Mouse (Mus musculus): ENCODE data around the gene Dppa3. TPM values are rescaled to one million over a fixed set of nuclear protein-coding genes. Genes with fewer than 3 reads are reported as not detected.

Gene Dppa3
- polyA plus RNA-seq, 1 experiment from 2014 or later: not detected

DNA sequence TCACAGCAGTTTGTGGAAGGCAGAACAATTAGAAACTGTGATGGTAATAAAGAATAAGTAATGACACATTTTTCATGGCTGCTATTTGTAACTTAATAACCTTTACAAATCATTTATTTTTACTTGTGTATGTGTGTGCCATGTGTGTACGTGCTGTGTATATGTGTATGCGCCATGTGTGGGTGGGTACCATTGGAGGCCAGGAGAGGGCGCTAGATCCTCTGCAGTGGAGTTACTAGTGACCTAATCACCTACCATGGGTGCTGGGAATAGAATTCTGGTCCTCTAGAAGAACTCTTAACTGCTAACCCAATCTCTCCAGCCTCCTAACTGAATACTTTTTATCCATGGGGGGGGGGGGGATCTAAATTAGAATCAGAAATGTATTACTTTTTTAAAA is 23.7 kb downstream of the Dppa3 start:
- Histone ChIP-seq H3K9ac (ENCODE audit: low read depth, low read length) (no peak overlapping the region), H3K4me3 (replicated peaks; ENCODE audit: low read depth, low read length) (no peak overlapping the region), H3K27ac (no peak overlapping the region), H3K27me3 (ENCODE audit: insufficient read depth, low read length) (no peaks in the 10 kb centered on the region), H3K4me1 (replicated peaks; ENCODE audit: insufficient read depth, low read length) (no peaks in the 10 kb centered on the region), H3K9me3 (replicated peaks; ENCODE audit: low read length) (no peaks in the 10 kb centered on the region), H3K4me2 (ENCODE audit: low read length) (no peak overlapping the region), H3K36me3 (ENCODE audit: insufficient read depth, low read length) (no peaks in the 10 kb centered on the region)
- TF ChIP-seq CTCF (IDR thresholded peaks at IDR 0.05; ENCODE audit: low read depth): no peak
- ATAC-seq (replicated peaks; ENCODE audit: low FRiP score, low read depth) (no peak), DNase-seq (ENCODE audit: low spot score) (no peak)
- WGBS: 73% methylated on average over 3 of the region's 3 CpGs

DNA sequence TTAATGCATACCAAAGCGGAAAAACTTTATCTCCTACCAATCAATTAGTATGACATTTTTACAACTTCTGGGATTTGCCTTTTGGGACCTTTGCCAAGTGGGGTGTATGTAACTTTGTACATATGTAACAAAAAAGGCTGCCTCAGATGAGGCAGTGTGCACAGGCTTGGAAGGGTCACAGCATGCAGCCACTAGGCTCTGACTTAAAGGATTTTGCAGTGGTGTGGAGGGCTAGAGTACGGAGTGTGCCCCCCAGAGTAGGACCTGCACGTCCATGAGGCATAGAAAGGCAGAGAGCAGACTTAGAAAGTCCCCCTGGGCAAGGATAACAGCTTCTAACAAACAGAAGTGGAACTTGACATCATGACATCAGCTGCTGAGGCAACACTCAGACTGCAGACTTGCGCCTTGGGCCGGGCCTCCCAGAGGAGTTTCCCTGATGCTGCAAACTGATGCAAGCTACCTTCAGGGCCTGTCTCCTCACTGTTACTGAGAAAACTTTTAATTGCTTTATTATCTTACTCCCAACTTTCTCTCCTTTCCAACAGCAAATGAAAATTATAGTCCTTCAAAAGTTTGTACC is 24.3 kb downstream of the Dppa3 start:
- Histone ChIP-seq H3K4me1 (replicated peaks; ENCODE audit: insufficient read depth, low read length) (no peaks in the 10 kb centered on the region), H3K4me2 (ENCODE audit: low read length) (no peak overlapping the region), H3K27ac (no peak overlapping the region), H3K4me3 (replicated peaks; ENCODE audit: low read depth, low read length) (no peak overlapping the region), H3K36me3 (ENCODE audit: insufficient read depth, low read length) (no peaks in the 10 kb centered on the region), H3K9me3 (replicated peaks; ENCODE audit: low read length) (no peaks in the 10 kb centered on the region), H3K27me3 (ENCODE audit: insufficient read depth, low read length) (no peaks in the 10 kb centered on the region), H3K9ac (ENCODE audit: low read depth, low read length) (no peak overlapping the region)
- no peak for TF ChIP-seq CTCF (IDR thresholded peaks at IDR 0.05; ENCODE audit: low read depth)
- ATAC-seq (replicated peaks; ENCODE audit: low FRiP score, low read depth): no peak
- no peak for DNase-seq (ENCODE audit: low spot score)
- WGBS: 56% methylated on average over 5 of the region's 5 CpGs

DNA sequence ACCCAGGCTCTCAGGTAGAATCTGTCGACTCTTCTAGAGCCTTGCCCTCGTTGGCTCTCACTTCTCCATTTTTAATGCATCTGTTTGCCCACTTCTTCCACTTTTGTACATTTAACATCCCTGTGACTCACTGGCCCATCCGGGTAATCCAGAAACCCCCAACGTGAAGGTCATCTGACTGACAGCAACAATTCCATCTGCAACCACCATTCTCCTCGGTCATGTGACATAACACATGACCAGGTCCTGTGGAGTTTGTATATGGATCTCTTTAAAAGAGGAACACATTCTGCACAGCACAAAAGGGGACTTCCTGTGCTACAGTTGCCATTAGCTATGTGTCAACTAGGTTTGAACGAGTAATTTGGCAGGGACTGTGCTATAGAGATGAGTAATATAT is 28.1 kb downstream of the Dppa3 start:
- H3K9me3 ChIP-seq (replicated peaks; ENCODE audit: low read length): no peaks in the 10 kb centered on the region
- no peak overlapping the region for H3K27ac ChIP-seq
- no peaks in the 10 kb centered on the region for H3K36me3 ChIP-seq (ENCODE audit: insufficient read depth, low read length)
- H3K27me3 ChIP-seq (ENCODE audit: insufficient read depth, low read length): no peaks in the 10 kb centered on the region
- TF ChIP-seq CTCF (IDR thresholded peaks at IDR 0.05; ENCODE audit: low read depth): no peak
- WGBS: 80% methylated on average over 6 of the region's 6 CpGs
- H3K9ac ChIP-seq (ENCODE audit: low read depth, low read length): no peak overlapping the region
- no peak overlapping the region for H3K4me2 ChIP-seq (ENCODE audit: low read length)
- H3K4me1 ChIP-seq (replicated peaks; ENCODE audit: insufficient read depth, low read length): no peaks in the 10 kb centered on the region
- ATAC-seq (replicated peaks; ENCODE audit: low FRiP score, low read depth) (no peak), DNase-seq (ENCODE audit: low spot score) (no peak)
- H3K4me3 ChIP-seq (replicated peaks; ENCODE audit: low read depth, low read length): no peak overlapping the region

DNA sequence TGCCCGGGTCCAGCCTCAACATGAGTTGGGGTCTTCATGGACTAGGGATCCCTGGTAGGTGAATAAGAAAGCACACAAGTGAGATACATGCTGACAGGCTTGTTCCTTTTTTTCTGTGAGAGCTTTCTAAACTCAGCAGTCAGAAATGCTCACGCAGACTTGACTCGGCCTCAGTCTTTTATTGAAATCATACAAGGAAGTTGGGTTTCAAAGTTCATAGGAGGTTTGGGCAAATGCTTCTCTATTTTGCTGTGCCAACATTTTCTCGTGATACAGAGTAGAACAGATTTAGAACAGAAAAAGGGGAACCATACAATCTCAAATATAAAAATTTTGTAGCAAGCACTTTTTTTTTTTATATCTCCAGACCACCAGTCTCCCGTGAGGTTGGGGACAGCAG is 31.4 kb downstream of the Dppa3 start:
- no peak overlapping the region for H3K9ac ChIP-seq (ENCODE audit: low read depth, low read length)
- no peak overlapping the region for H3K4me3 ChIP-seq (replicated peaks; ENCODE audit: low read depth, low read length)
- WGBS: 79% methylated on average over 5 of the region's 5 CpGs
- DNase-seq (ENCODE audit: low spot score) (no peak), ATAC-seq (replicated peaks; ENCODE audit: low FRiP score, low read depth) (no peak)
- no peak overlapping the region for H3K4me2 ChIP-seq (ENCODE audit: low read length)
- no peak for TF ChIP-seq CTCF (IDR thresholded peaks at IDR 0.05; ENCODE audit: low read depth)
- no peaks in the 10 kb centered on the region for H3K9me3 ChIP-seq (replicated peaks; ENCODE audit: low read length)
- 0 out of 2 replicates have a peak, but pooled peaks cover 3% of the 10 kb centered on the region for H3K27me3 ChIP-seq (ENCODE audit: insufficient read depth, low read length)
- no peak overlapping the region for H3K27ac ChIP-seq
- no peaks in the 10 kb centered on the region for H3K36me3 ChIP-seq (ENCODE audit: insufficient read depth, low read length)
- no peaks in the 10 kb centered on the region for H3K4me1 ChIP-seq (replicated peaks; ENCODE audit: insufficient read depth, low read length)

DNA sequence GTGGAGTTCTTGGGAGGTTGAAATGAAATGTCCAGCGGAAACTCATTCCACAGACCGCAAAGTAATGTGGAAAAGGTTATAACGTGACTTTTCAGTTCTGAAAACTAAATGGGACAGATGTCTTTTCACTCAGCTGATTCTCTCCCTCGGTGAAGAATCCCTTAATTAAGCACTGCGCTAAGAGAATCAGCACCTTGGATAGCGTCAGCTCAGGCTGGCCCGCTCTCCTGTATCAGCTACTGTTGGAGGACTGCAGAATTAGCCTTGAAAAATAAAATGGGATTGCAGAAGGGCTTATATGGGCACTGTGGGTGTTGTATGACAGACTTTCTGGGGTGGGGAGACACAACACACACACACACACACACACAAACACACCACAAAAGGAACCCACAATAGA is 33.4 kb downstream of the Dppa3 start:
- TF ChIP-seq CTCF (IDR thresholded peaks at IDR 0.05; ENCODE audit: low read depth): no peak
- H3K4me1 ChIP-seq (replicated peaks; ENCODE audit: insufficient read depth, low read length): no peaks in the 10 kb centered on the region
- no peak overlapping the region for H3K9ac ChIP-seq (ENCODE audit: low read depth, low read length)
- H3K27me3 ChIP-seq (ENCODE audit: insufficient read depth, low read length): 0 out of 2 replicates have a peak, but pooled peaks cover 3% of the 10 kb centered on the region
- H3K9me3 ChIP-seq (replicated peaks; ENCODE audit: low read length): no peaks in the 10 kb centered on the region
- WGBS: 12% methylated on average over 7 of the region's 7 CpGs
- H3K36me3 ChIP-seq (ENCODE audit: insufficient read depth, low read length): no peaks in the 10 kb centered on the region
- no peak overlapping the region for H3K27ac ChIP-seq
- H3K4me3 ChIP-seq (replicated peaks; ENCODE audit: low read depth, low read length): no peak overlapping the region
- H3K4me2 ChIP-seq (ENCODE audit: low read length): no peak overlapping the region
- ATAC-seq (replicated peaks; ENCODE audit: low FRiP score, low read depth) (no peak), DNase-seq (ENCODE audit: low spot score) (peak; percentile 81)

DNA sequence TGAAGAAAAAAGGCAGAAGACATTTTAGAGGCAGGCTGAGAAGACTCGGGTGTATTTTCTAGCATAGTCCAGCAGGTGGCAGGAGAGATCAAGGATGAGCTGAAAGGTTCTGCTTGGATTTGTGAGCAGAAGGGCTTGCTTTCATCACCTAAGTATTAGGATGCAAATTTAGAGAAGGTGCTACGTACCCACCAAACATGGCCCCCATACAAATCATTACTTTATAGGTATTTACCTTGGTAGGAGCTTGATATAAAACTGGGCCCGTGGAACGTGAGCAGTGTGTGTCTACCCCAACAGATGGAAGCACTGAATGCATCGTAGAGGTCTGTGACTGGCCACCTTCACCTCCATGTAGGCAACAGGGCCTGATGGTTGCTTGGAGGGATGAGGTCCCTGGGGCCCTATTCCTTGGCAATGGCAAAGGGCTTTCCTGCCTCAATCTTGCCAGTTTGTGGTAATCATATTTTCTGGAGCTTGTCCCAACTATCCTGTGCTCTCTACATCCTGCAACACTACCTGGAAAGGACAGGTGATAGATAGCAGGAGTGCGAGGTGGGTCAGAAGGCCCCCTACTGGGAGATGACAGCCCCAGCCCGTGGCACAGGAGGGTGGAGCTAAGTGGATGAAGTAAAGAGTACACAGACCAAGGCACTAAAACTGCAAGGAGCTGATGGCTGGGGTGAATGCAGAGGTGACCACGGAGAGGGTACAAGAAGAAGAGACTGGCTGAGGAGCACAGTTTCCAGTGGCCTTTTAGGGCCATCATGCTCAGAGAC is 34.6 kb downstream of the Dppa3 start:
- Histone ChIP-seq H3K4me1 (replicated peaks; ENCODE audit: insufficient read depth, low read length) (no peaks in the 10 kb centered on the region), H3K36me3 (ENCODE audit: insufficient read depth, low read length) (no peaks in the 10 kb centered on the region), H3K9me3 (replicated peaks; ENCODE audit: low read length) (no peaks in the 10 kb centered on the region), H3K27ac (no peak overlapping the region), H3K4me3 (replicated peaks; ENCODE audit: low read depth, low read length) (no peak overlapping the region), H3K4me2 (ENCODE audit: low read length) (no peak overlapping the region), H3K27me3 (ENCODE audit: insufficient read depth, low read length) (0 out of 2 replicates have a peak, but pooled peaks cover 3% of the 10 kb centered on the region), H3K9ac (ENCODE audit: low read depth, low read length) (no peak overlapping the region)
- TF ChIP-seq CTCF (IDR thresholded peaks at IDR 0.05; ENCODE audit: low read depth): peak; percentile 78
- ATAC-seq (replicated peaks; ENCODE audit: low FRiP score, low read depth): no peak
- 40% methylated on average over 8 of the region's 8 CpGs for WGBS
- DNase-seq (ENCODE audit: low spot score): peak; percentile 70
